Mouse (Mus musculus): Measurements from ENCODE around the gene Fshr. TPM values are rescaled to one million over a fixed set of nuclear protein-coding genes. Genes with fewer than 3 reads are reported as not detected.
A peak's percentile ranks its signal among the peaks of the same experiment; 100 is the strongest.

Fshr gene
- total and polyA plus RNA-seq, 3 experiments, result not detected

DNA sequence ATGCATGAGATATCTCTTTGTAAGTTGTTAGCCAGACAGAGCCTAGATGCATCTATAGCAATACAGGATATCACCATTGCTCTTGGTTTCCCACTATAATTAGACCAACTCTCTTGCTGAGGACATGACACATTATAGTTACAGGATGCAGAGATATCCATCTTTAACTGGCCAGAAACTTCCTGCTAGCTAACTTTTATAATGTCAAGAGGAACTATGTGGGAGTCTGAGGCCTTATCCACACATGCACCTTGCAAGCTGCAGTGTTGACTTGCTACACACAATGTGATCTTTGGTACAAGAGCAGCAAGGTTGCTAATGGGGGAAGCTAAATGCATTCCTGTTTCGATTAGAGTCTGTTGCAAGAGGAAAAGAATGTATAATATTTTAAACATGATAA lies 26.9 kb downstream of the Fshr start (continued):
- TF ChIP-seq ZNF384 (IDR thresholded peaks at IDR 0.05; ENCODE audit: low read depth, low read length), result peak; percentile 43; the same call in 1 of the 2 replicates
- no peak for TF ChIP-seq NRF1 (IDR thresholded peaks at IDR 0.05; ENCODE audit: insufficient read depth, low read depth, low read length, poor library complexity, severe bottlenecking)
- TF ChIP-seq CHD1 (IDR thresholded peaks at IDR 0.05; ENCODE audit: low read depth, low read length), result no peak

- TF ChIP-seq ETS1 (IDR thresholded peaks at IDR 0.05; ENCODE audit: low read depth, low read length) (no peak), JUND (IDR thresholded peaks at IDR 0.05; ENCODE audit: low read depth, low read length) (no peak), USF2 (IDR thresholded peaks at IDR 0.05; ENCODE audit: borderline replicate concordance in 1 of 2, insufficient read depth in 1 of 2, low read depth in 1 of 2, low read length in 2 of 2) (no peak), NELFE (IDR thresholded peaks at IDR 0.05; ENCODE audit: low read depth, low read length) (no peak), TCF12 (IDR thresholded peaks at IDR 0.05; ENCODE audit: low read depth, low read length) (no peak), NRF1 (IDR thresholded peaks at IDR 0.05; ENCODE audit: insufficient read depth, low read depth, low read length, poor library complexity, severe bottlenecking) (no peak), MYC (IDR thresholded peaks at IDR 0.05; ENCODE audit: low read depth, low read length) (no peak), CHD1 (IDR thresholded peaks at IDR 0.05; ENCODE audit: low read depth, low read length) (no peak), KAT2A (conservative IDR thresholded peaks at IDR 0.05; ENCODE audit: low read depth, low read length) (no peak), GATA1 (IDR thresholded peaks at IDR 0.05; ENCODE audit: low read depth, low read length) (no peak), ZKSCAN1 (IDR thresholded peaks at IDR 0.05; ENCODE audit: low read depth, low read length) (no peak), MAZ (IDR thresholded peaks at IDR 0.05; ENCODE audit: low read depth, low read length) (no peak), SMC3 (IDR thresholded peaks at IDR 0.05; ENCODE audit: low read depth, low read length) (no peak), POLR2AphosphoS2 (IDR thresholded peaks at IDR 0.05; ENCODE audit: low read length) (no peak)
These were observed 35.7 kb downstream of the Fshr start for GRCm38 (mm10) chr17:89164773-89165172.

DNA sequence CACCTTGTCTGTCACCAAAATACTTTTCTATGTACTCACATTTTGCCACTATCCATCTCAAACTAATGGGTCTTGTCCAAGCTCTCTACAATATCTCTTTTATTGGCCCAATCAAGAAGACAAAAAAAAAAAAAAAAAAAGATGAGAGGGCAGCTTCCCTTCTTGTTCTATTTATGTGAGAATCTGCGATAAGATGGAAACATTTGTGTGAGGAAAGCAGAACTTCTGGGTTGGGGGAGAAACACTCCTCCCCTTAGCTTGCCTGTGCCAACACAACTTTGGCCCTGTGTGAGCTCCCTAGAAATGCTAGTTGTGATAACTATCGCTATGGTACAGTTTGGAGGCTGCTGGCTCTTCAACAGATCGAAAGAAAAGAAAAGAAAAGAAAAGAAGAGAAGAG lies 38.0 kb downstream of the Fshr start:
- Histone ChIP-seq H3K4me3 (ENCODE audit: control insufficient read depth in 1 of 2, insufficient read depth in 1 of 2, low read depth in 2 of 2, low read length in 2 of 2) (no peak overlapping the region), H3K9me3 (replicated peaks; ENCODE audit: insufficient read depth, low read length) (no peaks in the 10 kb centered on the region), H3K9ac (ENCODE audit: control insufficient read depth, low read depth, low read length, poor library complexity, severe bottlenecking) (no peak overlapping the region), H3K4me1 (ENCODE audit: control insufficient read depth in 1 of 2, insufficient read depth in 2 of 2, low read length in 2 of 2) (peaks cover 10 to 30% of the 10 kb centered on the region in 2 experiments), H3K27me3 (ENCODE audit: control insufficient read depth in 1 of 2, insufficient read depth in 2 of 2, low read length in 2 of 2) (no peaks in the 10 kb centered on the region), H3K36me3 (ENCODE audit: control insufficient read depth in 1 of 2, insufficient read depth in 2 of 2, low read length in 2 of 2) (peaks cover 0 to 30% of the 10 kb centered on the region in 2 experiments; a peak in 2 of 4 replicates), H3K79me2 (ENCODE audit: control insufficient read depth, insufficient read depth, low read length, poor library complexity) (no peaks in the 10 kb centered on the region), H3K27ac (ENCODE audit: control insufficient read depth, low read depth, low read length) (peak overlapping the region; percentile 45; the same call in 1 of the 2 replicates)
- DNase-seq (ENCODE audit: low read depth, low spot score), result peak; percentile 83
- TF ChIP-seq UBTF (IDR thresholded peaks at IDR 0.05; ENCODE audit: borderline replicate concordance, insufficient read depth, low read depth, low read length), result no peak
- TF ChIP-seq RCOR1 (IDR thresholded peaks at IDR 0.05; ENCODE audit: low read depth, low read length), result peak; percentile 65; the same call in 1 of the 2 replicates
- peak; percentile 79 for TF ChIP-seq ETS1 (IDR thresholded peaks at IDR 0.05; ENCODE audit: low read depth, low read length)
- TF ChIP-seq EP300 (IDR thresholded peaks at IDR 0.05; ENCODE audit: low read depth in 1 of 2, low read length in 2 of 2), result peak; percentile 70 to 72
- TF ChIP-seq MAFK (IDR thresholded peaks at IDR 0.05; ENCODE audit: borderline replicate concordance, low read depth, low read length), result no peak
- TF ChIP-seq GATA1 (IDR thresholded peaks at IDR 0.05; ENCODE audit: low read depth, low read length), result peak; percentile 81
- TF ChIP-seq MEF2A (IDR thresholded peaks at IDR 0.05; ENCODE audit: extremely low read depth, insufficient replicate concordance, low read depth, low read length, poor library complexity, severe bottlenecking), result peak; percentile 92; the same call in 1 of the 2 replicates
- TF ChIP-seq ZNF384 (IDR thresholded peaks at IDR 0.05; ENCODE audit: low read depth, low read length), result peak; percentile 98
- TF ChIP-seq TCF12 (IDR thresholded peaks at IDR 0.05; ENCODE audit: low read depth, low read length), result peak; percentile 53

More at GRCm38 (mm10) chr17:89164773-89165172, 35.7 kb downstream of the Fshr start:
- H3K27ac ChIP-seq (ENCODE audit: control insufficient read depth, low read depth, low read length), result no peak overlapping the region
- no peaks in the 10 kb centered on the region for H3K79me2 ChIP-seq (ENCODE audit: control insufficient read depth, insufficient read depth, low read length, poor library complexity)
- H3K9me3 ChIP-seq (replicated peaks; ENCODE audit: insufficient read depth, low read length), result no peaks in the 10 kb centered on the region
- peaks cover 0 to 18% of the 10 kb centered on the region in 2 experiments; a peak in 2 of 4 replicates for H3K36me3 ChIP-seq (ENCODE audit: control insufficient read depth in 1 of 2, insufficient read depth in 2 of 2, low read length in 2 of 2)
- peaks cover 3 to 21% of the 10 kb centered on the region in 2 experiments for H3K4me1 ChIP-seq (ENCODE audit: control insufficient read depth in 1 of 2, insufficient read depth in 2 of 2, low read length in 2 of 2)
- no peak overlapping the region for H3K4me3 ChIP-seq (ENCODE audit: control insufficient read depth in 1 of 2, insufficient read depth in 1 of 2, low read depth in 2 of 2, low read length in 2 of 2)
- no peak overlapping the region for H3K9ac ChIP-seq (ENCODE audit: control insufficient read depth, low read depth, low read length, poor library complexity, severe bottlenecking)
- no peaks in the 10 kb centered on the region for H3K27me3 ChIP-seq (ENCODE audit: control insufficient read depth in 1 of 2, insufficient read depth in 2 of 2, low read length in 2 of 2)
- DNase-seq (ENCODE audit: low read depth, low spot score), result no peak

Measured in MEL (cell line).